Mouse (Mus musculus): ENCODE results near the gene Pard3. TPM values are rescaled to one million over a fixed set of nuclear protein-coding genes. Genes with fewer than 3 reads are reported as not detected.

Gene Pard3
- polyA plus RNA-seq, 1 experiment from 2014 or later = 16.5 TPM

- Histone ChIP-seq H3K27ac (ENCODE audit: low read depth, low read length) (no peak overlapping the region), H3K4me2 (ENCODE audit: low read length) (no peak overlapping the region), H3K9me3 (replicated peaks; ENCODE audit: control insufficient read depth, low read length) (no peaks in the 10 kb centered on the region), H3K27me3 (replicated peaks; ENCODE audit: control insufficient read depth, insufficient read depth, low read length) (no peaks in the 10 kb centered on the region), H3K36me3 (ENCODE audit: control insufficient read depth, insufficient read depth, low read length) (no peaks in the 10 kb centered on the region), H3K9ac (ENCODE audit: low read length) (no peak overlapping the region), H3K4me3 (ENCODE audit: low read depth, low read length) (no peak overlapping the region), H3K4me1 (ENCODE audit: control insufficient read depth, insufficient read depth, low read length) (no peaks in the 10 kb centered on the region)
- ATAC-seq (no peak), DNase-seq (ENCODE audit: low spot score) (no peak)
- WGBS = 94% methylated on average over 2 of the region's 2 CpGs
Observed at GRCm38 (mm10) chr8:127542162-127542561, 478.5 kb downstream of the Pard3 start.

- no peaks in the 10 kb centered on the region for H3K36me3 ChIP-seq (ENCODE audit: control insufficient read depth, insufficient read depth, low read length)
- no peak overlapping the region for H3K9ac ChIP-seq (ENCODE audit: low read length)
- no peak overlapping the region for H3K27ac ChIP-seq (ENCODE audit: low read depth, low read length)
- H3K4me3 ChIP-seq (ENCODE audit: low read depth, low read length) = no peak overlapping the region
- DNase-seq (ENCODE audit: low spot score) = no peak
- H3K4me1 ChIP-seq (ENCODE audit: control insufficient read depth, insufficient read depth, low read length) = no peaks in the 10 kb centered on the region
- no peak for ATAC-seq
- WGBS = 63% methylated on average over 7 of the region's 7 CpGs
- H3K9me3 ChIP-seq (replicated peaks; ENCODE audit: control insufficient read depth, low read length) = no peaks in the 10 kb centered on the region
- no peak overlapping the region for H3K4me2 ChIP-seq (ENCODE audit: low read length)
- H3K27me3 ChIP-seq (replicated peaks; ENCODE audit: control insufficient read depth, insufficient read depth, low read length) = no peaks in the 10 kb centered on the region
Observed at GRCm38 (mm10) chr8:127543676-127544075, 480.0 kb downstream of the Pard3 start.

- no peak overlapping the region for H3K4me3 ChIP-seq (ENCODE audit: low read depth, low read length)
- no peak overlapping the region for H3K4me2 ChIP-seq (ENCODE audit: low read length)
- no peak overlapping the region for H3K9ac ChIP-seq (ENCODE audit: low read length)
- no peaks in the 10 kb centered on the region for H3K36me3 ChIP-seq (ENCODE audit: control insufficient read depth, insufficient read depth, low read length)
- ATAC-seq = no peak
- H3K9me3 ChIP-seq (replicated peaks; ENCODE audit: control insufficient read depth, low read length) = no peaks in the 10 kb centered on the region
- no peaks in the 10 kb centered on the region for H3K27me3 ChIP-seq (replicated peaks; ENCODE audit: control insufficient read depth, insufficient read depth, low read length)
- peaks cover 4% of the 10 kb centered on the region; the same call in 1 of the 2 replicates for H3K4me1 ChIP-seq (ENCODE audit: control insufficient read depth, insufficient read depth, low read length)
- no peak overlapping the region for H3K27ac ChIP-seq (ENCODE audit: low read depth, low read length)
- 97% methylated on average over 2 of the region's 2 CpGs for WGBS
- DNase-seq (ENCODE audit: low spot score) = no peak
Observed at GRCm38 (mm10) chr8:127546161-127546560, 482.5 kb downstream of the Pard3 start.

GRCm38 (mm10) chr8:127550928-127551327, 487.2 kb downstream of the Pard3 start:
- DNase-seq (ENCODE audit: low spot score) (peak; percentile 67), ATAC-seq (no peak)
- WGBS = 36% methylated on average over 4 of the region's 4 CpGs
- H3K4me3 ChIP-seq (ENCODE audit: low read depth, low read length) = no peak overlapping the region
- no peak overlapping the region for H3K4me2 ChIP-seq (ENCODE audit: low read length)
- H3K27ac ChIP-seq (ENCODE audit: low read depth, low read length) = no peak overlapping the region
- H3K36me3 ChIP-seq (ENCODE audit: control insufficient read depth, insufficient read depth, low read length) = no peaks in the 10 kb centered on the region
- H3K4me1 ChIP-seq (ENCODE audit: control insufficient read depth, insufficient read depth, low read length) = peaks cover 14% of the 10 kb centered on the region
- H3K9ac ChIP-seq (ENCODE audit: low read length) = no peak overlapping the region
- no peaks in the 10 kb centered on the region for H3K9me3 ChIP-seq (replicated peaks; ENCODE audit: control insufficient read depth, low read length)
- no peaks in the 10 kb centered on the region for H3K27me3 ChIP-seq (replicated peaks; ENCODE audit: control insufficient read depth, insufficient read depth, low read length)

- Histone ChIP-seq H3K4me1 (ENCODE audit: control insufficient read depth, insufficient read depth, low read length) (peaks cover 14% of the 10 kb centered on the region), H3K4me3 (ENCODE audit: low read depth, low read length) (no peak overlapping the region), H3K9ac (ENCODE audit: low read length) (peak overlapping the region; percentile 18; the same call in 1 of the 2 replicates), H3K9me3 (replicated peaks; ENCODE audit: control insufficient read depth, low read length) (no peaks in the 10 kb centered on the region), H3K27ac (ENCODE audit: low read depth, low read length) (peak overlapping the region; percentile 23; the same call in 1 of the 2 replicates), H3K36me3 (ENCODE audit: control insufficient read depth, insufficient read depth, low read length) (no peaks in the 10 kb centered on the region), H3K27me3 (replicated peaks; ENCODE audit: control insufficient read depth, insufficient read depth, low read length) (no peaks in the 10 kb centered on the region), H3K4me2 (ENCODE audit: low read length) (peak overlapping the region; percentile 24)
- DNase-seq (ENCODE audit: low spot score) = peak; percentile 47
- WGBS = 14% methylated on average over 11 of the region's 11 CpGs
- peak; percentile 65 for ATAC-seq
Observed at GRCm38 (mm10) chr8:127552161-127552595, 488.5 kb downstream of the Pard3 start.

- Histone ChIP-seq H3K4me3 (ENCODE audit: low read depth, low read length) (no peak overlapping the region), H3K27ac (ENCODE audit: low read depth, low read length) (peak overlapping the region; percentile 23; the same call in 1 of the 2 replicates), H3K4me2 (ENCODE audit: low read length) (peak overlapping the region; percentile 24), H3K27me3 (replicated peaks; ENCODE audit: control insufficient read depth, insufficient read depth, low read length) (no peaks in the 10 kb centered on the region), H3K4me1 (ENCODE audit: control insufficient read depth, insufficient read depth, low read length) (peaks cover 14% of the 10 kb centered on the region), H3K9me3 (replicated peaks; ENCODE audit: control insufficient read depth, low read length) (no peaks in the 10 kb centered on the region), H3K9ac (ENCODE audit: low read length) (no peak overlapping the region), H3K36me3 (ENCODE audit: control insufficient read depth, insufficient read depth, low read length) (no peaks in the 10 kb centered on the region)
- DNase-seq (ENCODE audit: low spot score) (peak; percentile 84), ATAC-seq (peak; percentile 68)
- WGBS = 5% methylated on average over 13 of the region's 13 CpGs
Observed at GRCm38 (mm10) chr8:127552836-127553235, 489.1 kb downstream of the Pard3 start.

GRCm38 (mm10) chr8:127553582-127553981, 489.9 kb downstream of the Pard3 start:
- WGBS = 38% methylated on average over 5 of the region's 5 CpGs
- H3K9ac ChIP-seq (ENCODE audit: low read length) = no peak overlapping the region
- no peak overlapping the region for H3K4me3 ChIP-seq (ENCODE audit: low read depth, low read length)
- peaks cover 14% of the 10 kb centered on the region for H3K4me1 ChIP-seq (ENCODE audit: control insufficient read depth, insufficient read depth, low read length)
- H3K9me3 ChIP-seq (replicated peaks; ENCODE audit: control insufficient read depth, low read length) = no peaks in the 10 kb centered on the region
- no peak overlapping the region for H3K27ac ChIP-seq (ENCODE audit: low read depth, low read length)
- no peak for ATAC-seq
- no peak overlapping the region for H3K4me2 ChIP-seq (ENCODE audit: low read length)
- no peak for DNase-seq (ENCODE audit: low spot score)
- H3K36me3 ChIP-seq (ENCODE audit: control insufficient read depth, insufficient read depth, low read length) = no peaks in the 10 kb centered on the region
- no peaks in the 10 kb centered on the region for H3K27me3 ChIP-seq (replicated peaks; ENCODE audit: control insufficient read depth, insufficient read depth, low read length)

- Histone ChIP-seq H3K4me3 (ENCODE audit: low read depth, low read length) (no peak overlapping the region), H3K36me3 (ENCODE audit: control insufficient read depth, insufficient read depth, low read length) (no peaks in the 10 kb centered on the region), H3K4me1 (ENCODE audit: control insufficient read depth, insufficient read depth, low read length) (peaks cover 14% of the 10 kb centered on the region), H3K9ac (ENCODE audit: low read length) (no peak overlapping the region), H3K4me2 (ENCODE audit: low read length) (no peak overlapping the region), H3K27ac (ENCODE audit: low read depth, low read length) (no peak overlapping the region), H3K9me3 (replicated peaks; ENCODE audit: control insufficient read depth, low read length) (no peaks in the 10 kb centered on the region), H3K27me3 (replicated peaks; ENCODE audit: control insufficient read depth, insufficient read depth, low read length) (no peaks in the 10 kb centered on the region)
- 79% methylated on average over 2 of the region's 2 CpGs for WGBS
- ATAC-seq = no peak
- no peak for DNase-seq (ENCODE audit: low spot score)
Observed at GRCm38 (mm10) chr8:127555795-127556194, 492.1 kb downstream of the Pard3 start.

- peaks cover 8% of the 10 kb centered on the region for H3K4me1 ChIP-seq (ENCODE audit: control insufficient read depth, insufficient read depth, low read length)
- no peak overlapping the region for H3K4me2 ChIP-seq (ENCODE audit: low read length)
- H3K27me3 ChIP-seq (replicated peaks; ENCODE audit: control insufficient read depth, insufficient read depth, low read length) = no peaks in the 10 kb centered on the region
- H3K9ac ChIP-seq (ENCODE audit: low read length) = no peak overlapping the region
- no peak for DNase-seq (ENCODE audit: low spot score)
- H3K9me3 ChIP-seq (replicated peaks; ENCODE audit: control insufficient read depth, low read length) = no peaks in the 10 kb centered on the region
- WGBS = 37% methylated on average over 11 of the region's 11 CpGs
- H3K27ac ChIP-seq (ENCODE audit: low read depth, low read length) = no peak overlapping the region
- no peak for ATAC-seq
- H3K36me3 ChIP-seq (ENCODE audit: control insufficient read depth, insufficient read depth, low read length) = no peaks in the 10 kb centered on the region
- no peak overlapping the region for H3K4me3 ChIP-seq (ENCODE audit: low read depth, low read length)
Observed at GRCm38 (mm10) chr8:127556964-127557363, 493.3 kb downstream of the Pard3 start.

Data from forebrain, embryonic 14.5 days (tissue).